Mouse (Mus musculus): ENCODE measurements at regions not wholly inside any gene's neighbourhood (a gene's known extent, or its start where the extent isn't known, plus 50 kb on each side); places are given as distances from the start of the nearest gene placed in this dataset.
A peak's percentile ranks its signal among the peaks of the same experiment; 100 is the strongest.

DNA sequence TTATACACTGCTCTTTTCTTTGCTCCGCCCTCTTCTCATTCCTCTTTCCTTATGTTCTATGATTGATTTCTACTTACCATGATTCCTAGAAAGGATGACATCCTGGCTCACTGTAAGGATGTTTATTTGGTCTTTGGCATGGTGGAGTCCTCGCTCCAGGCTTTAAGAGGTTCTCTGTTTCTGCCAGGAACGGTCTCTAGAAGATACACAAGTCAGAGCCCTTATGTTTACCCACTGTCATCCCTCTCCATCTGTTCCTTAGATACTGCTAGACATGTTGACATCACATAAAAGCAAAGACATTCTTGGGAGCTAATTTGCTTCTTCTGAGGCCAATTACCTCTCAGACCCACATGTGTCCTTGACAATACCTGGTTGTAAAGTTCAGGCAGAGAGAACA, 552.9 kb downstream of the Gm16223 start:
- no peak overlapping the region for H3K9ac ChIP-seq
- no peaks in the 10 kb centered on the region for H3K4me1 ChIP-seq (ENCODE audit: insufficient read depth)
- H3K27me3 ChIP-seq (ENCODE audit: insufficient read depth, low read length): no peaks in the 10 kb centered on the region
- 66% methylated on average over 3 of the region's 3 CpGs for WGBS
- ATAC-seq: peak; percentile 59; the same call in 1 of the 2 replicates
- no peak overlapping the region for H3K27ac ChIP-seq (ENCODE audit: low read depth, low read length)
- no peak for DNase-seq
- no peak for TF ChIP-seq CTCF (IDR thresholded peaks at IDR 0.05; ENCODE audit: low read depth)
- no peak overlapping the region for H3K4me2 ChIP-seq (ENCODE audit: low read depth)
- H3K4me3 ChIP-seq (ENCODE audit: low read depth, low read length): no peak overlapping the region
- no peaks in the 10 kb centered on the region for H3K36me3 ChIP-seq (ENCODE audit: insufficient read depth)
- H3K9me3 ChIP-seq (ENCODE audit: low read length): no peaks in the 10 kb centered on the region

DNA sequence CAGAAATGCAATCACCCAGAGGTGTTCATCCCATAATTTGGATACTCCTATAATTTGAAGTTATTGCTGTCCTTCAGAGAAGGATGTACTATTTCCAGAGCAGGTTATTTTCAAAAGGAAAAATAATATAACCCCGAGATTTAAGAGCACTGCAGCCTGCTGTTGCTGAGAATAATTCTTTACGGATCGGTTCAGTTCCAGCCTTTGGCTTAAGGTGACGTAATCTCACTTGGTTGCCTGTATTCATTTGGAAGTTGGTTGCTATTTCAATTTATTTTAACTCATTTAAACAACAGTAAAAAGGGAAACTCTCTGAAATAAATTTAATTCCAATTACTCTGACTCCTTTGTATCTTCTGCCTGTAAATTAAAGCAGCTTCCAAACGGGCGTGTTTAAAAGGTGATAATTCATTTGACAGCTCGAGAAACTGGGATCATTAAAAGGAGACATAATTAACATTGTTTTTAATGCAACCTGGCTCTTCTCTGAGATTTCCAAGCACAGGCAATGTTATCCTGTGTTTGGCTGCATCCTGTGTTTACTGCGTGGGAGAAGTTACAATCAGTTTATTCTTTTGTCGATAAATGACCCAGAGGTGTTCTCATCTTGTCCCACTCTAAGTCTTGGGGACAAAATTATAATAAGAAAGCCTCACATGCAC, 568.5 kb downstream of the Gm16223 start:
- no peak overlapping the region for H3K4me3 ChIP-seq (ENCODE audit: low read depth, low read length)
- H3K9ac ChIP-seq: no peak overlapping the region
- no peak overlapping the region for H3K4me2 ChIP-seq (ENCODE audit: low read depth)
- no peaks in the 10 kb centered on the region for H3K27me3 ChIP-seq (ENCODE audit: insufficient read depth, low read length)
- H3K4me1 ChIP-seq (ENCODE audit: insufficient read depth): no peaks in the 10 kb centered on the region
- peak; percentile 7 for DNase-seq
- ATAC-seq: peak; percentile 32; the same call in 1 of the 2 replicates
- WGBS: 47% methylated on average over 9 of the region's 9 CpGs
- no peak overlapping the region for H3K27ac ChIP-seq (ENCODE audit: low read depth, low read length)
- TF ChIP-seq CTCF (IDR thresholded peaks at IDR 0.05; ENCODE audit: low read depth): no peak
- no peaks in the 10 kb centered on the region for H3K9me3 ChIP-seq (ENCODE audit: low read length)
- no peaks in the 10 kb centered on the region for H3K36me3 ChIP-seq (ENCODE audit: insufficient read depth)

DNA sequence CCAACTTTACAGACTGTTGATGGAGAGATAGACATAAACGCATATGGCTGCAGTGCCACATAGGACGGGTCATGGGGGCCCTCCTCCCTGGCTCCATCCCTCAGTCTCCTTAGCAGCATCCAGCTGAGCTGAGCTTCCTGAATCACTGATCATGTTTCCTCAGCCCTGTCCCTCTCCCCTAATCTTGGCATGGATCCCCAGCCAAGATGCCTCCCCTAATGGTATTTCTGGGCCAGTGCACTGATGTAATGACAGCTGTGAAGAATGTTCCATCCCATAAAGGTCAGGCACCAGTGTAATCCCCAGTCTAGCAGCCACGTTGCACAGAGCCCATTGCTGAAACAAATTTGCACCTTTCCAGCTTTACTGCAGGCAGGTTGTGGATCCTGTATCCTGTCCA, 576.5 kb upstream of the Cpeb2 start:
- ATAC-seq: no peak

DNA sequence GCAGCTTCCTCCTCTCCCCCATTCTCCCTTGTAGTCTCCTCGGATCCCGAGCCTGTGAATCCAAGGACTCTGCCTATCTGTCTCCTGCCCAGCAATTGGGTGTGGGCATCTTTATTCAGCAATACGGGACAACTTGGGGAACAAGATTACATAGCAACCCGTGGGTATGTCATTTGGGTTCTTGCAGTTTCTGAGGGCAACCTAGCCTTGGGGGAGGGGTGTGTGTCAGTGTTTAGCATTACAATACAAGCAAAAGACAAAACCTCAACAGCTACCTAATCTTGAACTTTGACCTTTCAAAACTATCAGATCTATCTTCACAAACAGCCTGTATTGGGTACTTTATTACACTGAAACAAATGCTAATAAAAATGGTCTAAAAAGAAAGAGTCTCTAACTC, 573.0 kb upstream of the Cpeb2 start:
- ATAC-seq (no peak), DNase-seq (no peak)
- Histone ChIP-seq H3K4me1 (ENCODE audit: insufficient read depth) (no peaks in the 10 kb centered on the region), H3K4me2 (ENCODE audit: low read depth) (no peak overlapping the region), H3K36me3 (ENCODE audit: insufficient read depth) (no peaks in the 10 kb centered on the region), H3K4me3 (ENCODE audit: low read depth, low read length) (no peak overlapping the region), H3K9ac (no peak overlapping the region), H3K27ac (ENCODE audit: low read depth, low read length) (no peak overlapping the region), H3K9me3 (ENCODE audit: low read length) (no peaks in the 10 kb centered on the region), H3K27me3 (ENCODE audit: insufficient read depth, low read length) (no peaks in the 10 kb centered on the region)
- 61% methylated on average over 4 of the region's 4 CpGs for WGBS
- TF ChIP-seq CTCF (IDR thresholded peaks at IDR 0.05; ENCODE audit: low read depth): no peak

More for the DNA sequence above, 576.5 kb upstream of the Cpeb2 start:
- H3K36me3 ChIP-seq (ENCODE audit: insufficient read depth): no peaks in the 10 kb centered on the region
- no peak overlapping the region for H3K4me2 ChIP-seq (ENCODE audit: low read depth)
- H3K27me3 ChIP-seq (ENCODE audit: insufficient read depth, low read length): no peaks in the 10 kb centered on the region
- no peak for DNase-seq
- H3K9ac ChIP-seq: no peak overlapping the region
- H3K9me3 ChIP-seq (ENCODE audit: low read length): no peaks in the 10 kb centered on the region
- no peak overlapping the region for H3K4me3 ChIP-seq (ENCODE audit: low read depth, low read length)
- no peak overlapping the region for H3K27ac ChIP-seq (ENCODE audit: low read depth, low read length)
- H3K4me1 ChIP-seq (ENCODE audit: insufficient read depth): no peaks in the 10 kb centered on the region
- WGBS: 58% methylated on average over 3 of the region's 3 CpGs
- TF ChIP-seq CTCF (IDR thresholded peaks at IDR 0.05; ENCODE audit: low read depth): no peak

DNA sequence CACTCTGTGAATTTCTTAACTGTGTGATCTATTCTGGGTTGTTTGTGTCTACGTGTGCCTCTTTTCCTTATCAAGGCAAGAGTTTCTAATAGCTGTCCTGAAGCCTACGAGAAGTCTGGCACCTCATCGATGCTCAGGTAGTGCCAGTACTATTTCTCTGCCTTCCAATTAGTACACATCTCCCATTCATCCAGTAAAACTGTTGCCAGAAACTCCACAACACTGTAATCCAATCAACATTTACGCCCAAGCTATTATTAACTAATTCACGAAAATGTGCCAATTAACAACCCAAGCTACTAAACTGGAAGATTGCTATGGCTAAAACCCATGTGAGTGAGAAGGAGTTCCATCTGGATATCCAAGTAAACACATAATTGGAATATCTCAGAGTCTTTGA, 553.4 kb upstream of the Cpeb2 start:
- H3K27ac ChIP-seq (ENCODE audit: low read depth, low read length): no peak overlapping the region
- H3K4me2 ChIP-seq (ENCODE audit: low read depth): no peak overlapping the region
- no peaks in the 10 kb centered on the region for H3K36me3 ChIP-seq (ENCODE audit: insufficient read depth)
- no peaks in the 10 kb centered on the region for H3K27me3 ChIP-seq (ENCODE audit: insufficient read depth, low read length)
- H3K4me3 ChIP-seq (ENCODE audit: low read depth, low read length): no peak overlapping the region
- no peak for TF ChIP-seq CTCF (IDR thresholded peaks at IDR 0.05; ENCODE audit: low read depth)
- no peak for DNase-seq
- H3K9me3 ChIP-seq (ENCODE audit: low read length): no peaks in the 10 kb centered on the region
- H3K9ac ChIP-seq: no peak overlapping the region
- no peak for ATAC-seq
- H3K4me1 ChIP-seq (ENCODE audit: insufficient read depth): no peaks in the 10 kb centered on the region
- 49% methylated on average over 5 of the region's 5 CpGs for WGBS

DNA sequence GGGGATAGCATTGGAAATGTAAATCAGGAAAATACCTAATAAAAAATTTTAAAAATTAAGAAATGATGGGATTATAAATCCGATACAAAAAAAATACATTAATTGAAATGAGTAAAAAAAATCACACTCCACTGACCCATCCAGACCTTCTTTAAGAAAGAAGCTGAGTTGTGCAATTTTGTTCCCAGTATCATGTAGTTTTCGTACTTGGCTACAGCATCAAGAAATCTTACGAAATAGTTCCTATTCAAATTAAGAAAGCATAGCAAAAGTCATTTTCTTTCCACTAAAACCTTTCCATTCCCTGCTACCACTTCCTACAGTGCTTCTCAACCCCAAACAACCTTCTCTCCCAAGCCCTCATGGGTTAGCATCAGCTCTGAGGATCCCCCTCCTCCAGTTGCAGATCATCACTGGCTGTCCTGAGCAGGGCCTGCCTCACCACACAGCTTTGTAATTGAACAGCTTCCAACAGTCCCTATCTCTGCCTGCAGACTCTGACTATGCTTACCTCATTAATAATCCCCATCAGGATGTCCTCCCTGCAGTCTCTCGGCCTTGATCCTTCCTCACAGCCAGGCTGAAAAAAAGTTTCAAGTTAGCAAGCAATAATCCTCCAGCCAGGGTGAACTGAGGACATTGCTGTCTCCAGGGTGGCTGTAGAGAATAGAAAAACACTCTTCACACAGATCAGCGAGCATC, 547.5 kb upstream of the Cpeb2 start:
- Histone ChIP-seq H3K36me3 (ENCODE audit: insufficient read depth) (no peaks in the 10 kb centered on the region), H3K9ac (no peak overlapping the region), H3K4me1 (ENCODE audit: insufficient read depth) (no peaks in the 10 kb centered on the region), H3K27me3 (ENCODE audit: insufficient read depth, low read length) (no peaks in the 10 kb centered on the region), H3K4me3 (ENCODE audit: low read depth, low read length) (no peak overlapping the region), H3K27ac (ENCODE audit: low read depth, low read length) (no peak overlapping the region), H3K4me2 (ENCODE audit: low read depth) (no peak overlapping the region), H3K9me3 (ENCODE audit: low read length) (no peaks in the 10 kb centered on the region)
- no peak for TF ChIP-seq CTCF (IDR thresholded peaks at IDR 0.05; ENCODE audit: low read depth)
- WGBS: 70% methylated on average over 5 of the region's 5 CpGs
- DNase-seq (no peak), ATAC-seq (no peak)

DNA sequence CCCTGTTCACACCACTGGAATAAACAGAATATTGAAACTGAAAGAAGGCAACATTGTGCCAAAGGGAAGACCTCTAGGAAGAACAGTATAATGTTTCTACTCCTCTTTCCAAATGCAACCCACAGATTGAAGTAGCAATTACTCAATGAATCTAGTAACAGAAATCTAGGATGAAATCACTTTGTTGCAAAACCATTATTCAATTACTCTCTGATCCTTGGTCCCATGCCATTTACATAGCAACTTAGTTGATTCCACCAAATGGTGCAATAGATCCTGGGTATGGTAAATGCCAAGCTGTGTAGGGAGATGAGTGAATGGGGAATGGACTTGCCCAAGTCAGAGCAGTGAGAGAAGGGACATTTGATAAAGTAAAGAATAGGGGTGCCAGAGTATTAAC, 545.8 kb upstream of the Cpeb2 start:
- no peak for DNase-seq
- Histone ChIP-seq H3K27ac (ENCODE audit: low read depth, low read length) (no peak overlapping the region), H3K4me2 (ENCODE audit: low read depth) (no peak overlapping the region), H3K4me1 (ENCODE audit: insufficient read depth) (no peaks in the 10 kb centered on the region), H3K27me3 (ENCODE audit: insufficient read depth, low read length) (no peaks in the 10 kb centered on the region), H3K36me3 (ENCODE audit: insufficient read depth) (no peaks in the 10 kb centered on the region), H3K4me3 (ENCODE audit: low read depth, low read length) (no peak overlapping the region), H3K9ac (no peak overlapping the region), H3K9me3 (ENCODE audit: low read length) (no peaks in the 10 kb centered on the region)
- ATAC-seq: no peak
- TF ChIP-seq CTCF (IDR thresholded peaks at IDR 0.05; ENCODE audit: low read depth): no peak

Measured in forebrain, postnatal 0 days (tissue).